ENCODE assay signal across 21 mouse cellular contexts in genomic region chr8:57893360-57893759, GRCm38 (mm10).
A peak's percentile ranks its signal among the peaks of the same experiment; 100 is the strongest.
DNase-seq lines count a peak whose midpoint lies in the region; TF ChIP-seq lines count a peak whose summit lies in the region.
"Had no signal": no experiment of that assay in that cellular context is flagged by ENCODE, and none has a peak within 500 bp of the region (broad histone marks: within the 10 kb centered on the region; RNA-seq: fewer than 3 reads in every experiment).

No protein-coding gene starts in this region.

- H3K27ac ChIP-seq in left cerebral cortex, adult 2 months = peak overlapping the region; percentile 34; the same call in 1 of the 2 replicates
- H3K27ac ChIP-seq: embryonic facial prominence, embryonic 13.5 days; embryonic facial prominence, embryonic 15.5 days; forebrain, embryonic 10.5 days; forebrain, embryonic 12.5 days had no signal

- H3K4me3 ChIP-seq in left cerebral cortex, adult 2 months = no peak overlapping the region
- H3K4me3 ChIP-seq: embryonic facial prominence, embryonic 13.5 days; embryonic facial prominence, embryonic 15.5 days; erythroblast, embryonic 14.5 days; forebrain, embryonic 10.5 days; forebrain, embryonic 12.5 days had no signal

- intact Hi-C loops in left cerebral cortex, adult 2 months (cut with DNase I) = loop anchor here (5.0 kb wide), 1 partner anchor 439 kb away; no protein-coding TSS in a partner anchor
- intact Hi-C loops in left cerebral cortex, postnatal 10 days (cut with DNase I) = no loop called here

- no peak for DNase-seq in left cerebral cortex, adult 2 months (ENCODE audit: extremely low spot score in 1 of 2, low spot score in 2 of 2)
- DNase-seq in left cerebral cortex, postnatal 10 days (ENCODE audit: extremely low spot score in 1 of 2, low spot score in 2 of 2) = no peak
- DNase-seq in right cerebral cortex, adult 2 months (ENCODE audit: low spot score in 2 of 2) = peak; percentile 29 to 50
- DNase-seq in right cerebral cortex, postnatal 4 days = no peak
- DNase-seq in brain, adult 2 months (ENCODE audit: low read depth, low spot score) = peak; percentile 60
- DNase-seq in kidney, postnatal 4 days = no peak
- DNase-seq: adrenal gland, adult 8-10 months; adrenal gland, postnatal 14 days; adrenal gland, postnatal 36 days; cerebellum, adult 11 months; cerebellum, adult 18-20 months; cerebellum, adult 8-10 months; cerebellum, adult 9-11 months; cerebellum, postnatal 14 days; cerebellum, postnatal 36 days; embryo, embryonic 11 days had no signal

- TF ChIP-seq CTCF in left cerebral cortex, adult 2 months (IDR thresholded peaks at IDR 0.05) = no peak

Comparison
In these comparisons a context has a peak if more than half of its experiments do, and no peak if none do; other contexts are left out.
1. DNase-seq: peak in right cerebral cortex, adult 2 months (2 of 2) and brain, adult 2 months (single experiment); none in left cerebral cortex, adult 2 months (0 of 2), left cerebral cortex, postnatal 10 days (0 of 2), right cerebral cortex, postnatal 4 days (single experiment) and kidney, postnatal 4 days (0 of 2).